Mouse (Mus musculus) liver, adult 2 months (tissue): ENCODE data around the gene Elf2. TPM values are rescaled to one million over a fixed set of nuclear protein-coding genes. Genes with fewer than 3 reads are reported as not detected.

Experiments
- DNase-seq: peaks from one replicate; pipeline ENCODE4 v3.0.0-alpha.2; 2011; ENCODE audit warnings: low read depth, low spot score; ENCODE audit errors: extremely low read depth
- H3K27ac ChIP-seq: fragments of 200-500 bp; replicated peaks from 2 replicates; pipeline ENCODE4 v1.5.1; 2012; ENCODE audit warnings: low read depth, mild to moderate bottlenecking, control low read depth, inconsistent platforms, low read length; ENCODE audit not compliant: insufficient read depth
- H3K27me3 ChIP-seq: fragments of 200-500 bp; 2 replicates; pipeline ENCODE4 v1.6.1; 2012; ENCODE audit warnings: mild to moderate bottlenecking, moderate library complexity, low read length, inconsistent platforms; ENCODE audit not compliant: control insufficient read depth, insufficient read depth
- H3K36me3 ChIP-seq: fragments of 200-500 bp; 2 replicates; pipeline ENCODE4 v1.6.1; 2012; ENCODE audit warnings: low read length, inconsistent platforms; ENCODE audit not compliant: control insufficient read depth, insufficient read depth
- H3K4me1 ChIP-seq: fragments of 200-500 bp; 2 replicates; pipeline ENCODE4 v1.6.1; 2011; ENCODE audit warnings: low read length; ENCODE audit not compliant: control insufficient read depth, insufficient read depth
- H3K4me3 ChIP-seq: fragments of 200-500 bp; 2 replicates; pipeline ENCODE4 v1.5.1; 2011; ENCODE audit warnings: low read depth, mild to moderate bottlenecking, control low read depth, low read length, moderate library complexity; ENCODE audit not compliant: insufficient read depth
- H3K79me2 ChIP-seq: fragments of 200-500 bp; 2 replicates; pipeline ENCODE4 v1.6.1; 2012; ENCODE audit warnings: inconsistent platforms, mild to moderate bottlenecking, low read length, moderate library complexity; ENCODE audit not compliant: control insufficient read depth, insufficient read depth
- H3K9ac ChIP-seq: fragments of 200-500 bp; 2 replicates; pipeline ENCODE4 v1.6.1; 2012; ENCODE audit warnings: low read depth, mild to moderate bottlenecking, control low read depth, inconsistent platforms, low read length
- CTCF ChIP-seq: fragments of 200-500 bp; IDR thresholded peaks from 2 replicates; pipeline ENCODE4 v1.5.1; 2011; ENCODE audit warnings: low read depth, low read length, control low read depth
- POLR2A ChIP-seq: fragments of 200-500 bp; IDR thresholded peaks from 2 replicates; pipeline ENCODE4 v1.6.1; 2011; ENCODE audit warnings: low read length, control low read depth; ENCODE audit not compliant: insufficient read depth; ENCODE audit errors: extremely low read depth
- WGBS: fragments of 180-500 bp; shearing (Covaris S2); methylation state at CpG from one replicate; pipeline ENCODE4 v1.1.7; 2018; 5-methylcytosine and 5-hydroxymethylcytosine counted together
- polyA plus RNA-seq: library from polyadenylated mRNA; depleted of rRNA; stranded (reverse); fragments of >200 nt; gene quantifications from 2 replicates; pipeline ENCODE4 v1.2.3, GENCODE M21; 2012
- total RNA-seq: library from RNA; depleted of rRNA; stranded (reverse); fragments of >200 nt; gene quantifications from 2 replicates; pipeline ENCODE4 v1.2.3, GENCODE M21; 2014

Gene Elf2
- total and polyA plus RNA-seq, 2 experiments, result 14.0 to 23.8 TPM

DNA sequence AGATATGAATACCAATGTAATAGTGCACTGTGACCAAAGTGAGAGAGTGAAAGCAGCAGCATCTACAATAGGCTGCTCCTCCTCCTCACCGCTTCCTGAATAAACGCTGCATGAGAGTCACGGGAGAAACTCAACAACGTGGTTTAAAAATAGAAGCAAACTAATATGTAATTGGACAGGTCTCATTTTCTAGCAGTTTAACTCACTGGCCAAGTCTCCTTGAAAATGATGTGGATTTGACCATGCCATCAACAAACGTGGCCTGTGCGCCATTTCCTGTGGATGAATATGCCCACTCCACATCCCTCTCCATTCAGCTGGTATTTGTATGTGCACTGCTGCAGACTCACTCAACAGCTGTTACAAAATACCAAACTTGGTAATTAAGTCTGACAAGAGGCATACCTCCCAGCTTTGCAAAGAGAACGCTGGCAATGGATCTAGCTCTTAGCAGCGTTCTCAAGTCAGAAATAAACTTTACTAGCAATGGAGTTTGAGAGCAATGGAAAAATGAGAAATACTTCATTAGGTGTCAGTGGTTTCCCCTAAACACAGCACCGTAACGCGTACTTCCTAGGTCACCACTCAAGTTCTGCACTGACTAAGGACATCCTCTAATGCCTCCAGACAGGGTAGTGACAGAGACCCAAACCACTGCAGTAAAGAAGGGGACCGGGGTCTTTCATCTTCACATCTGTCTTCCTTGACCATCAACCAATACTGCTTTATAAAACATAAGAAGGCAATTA is 70.2 kb downstream of the Elf2 start:
- TF ChIP-seq CTCF (no peak), POLR2A (no peak)
- H3K4me1 ChIP-seq, result peaks cover 2% of the 10 kb centered on the region; the same call in 1 of the 2 replicates
- no peak for DNase-seq
- peaks cover 7% of the 10 kb centered on the region for H3K36me3 ChIP-seq
- no peaks in the 10 kb centered on the region for H3K27me3 ChIP-seq
- H3K9ac ChIP-seq, result no peak overlapping the region
- no peak overlapping the region for H3K27ac ChIP-seq
- H3K4me3 ChIP-seq, result no peak overlapping the region
- WGBS, result 62% methylated on average over 12 of the region's 12 CpGs
- H3K79me2 ChIP-seq, result peaks cover 27% of the 10 kb centered on the region

DNA sequence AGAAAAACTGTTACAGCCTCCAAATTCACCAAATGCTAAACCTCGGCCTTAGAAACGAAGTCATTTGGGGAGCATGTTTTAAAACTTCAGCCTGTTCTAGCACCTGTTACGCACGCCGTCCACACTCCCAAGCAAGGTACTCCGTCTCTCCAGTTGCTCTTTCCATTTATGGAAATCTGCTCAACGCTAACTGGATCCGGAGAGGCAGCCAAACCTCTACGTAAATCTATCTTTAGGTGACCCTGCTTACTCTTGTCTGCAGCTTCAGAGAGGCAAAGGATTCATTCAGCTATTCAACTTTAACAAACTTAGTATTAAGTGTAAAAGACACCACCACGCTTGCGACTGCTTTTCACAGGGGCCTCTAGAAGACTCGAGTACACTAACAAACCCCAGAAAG is 72.0 kb downstream of the Elf2 start:
- H3K79me2 ChIP-seq, result peaks cover 20% of the 10 kb centered on the region; the same call in 1 of the 2 replicates
- no peak overlapping the region for H3K27ac ChIP-seq
- H3K9ac ChIP-seq, result no peak overlapping the region
- TF ChIP-seq CTCF (no peak), POLR2A (no peak)
- H3K4me1 ChIP-seq, result no peaks in the 10 kb centered on the region
- H3K4me3 ChIP-seq, result no peak overlapping the region
- peaks cover 23% of the 10 kb centered on the region for H3K36me3 ChIP-seq
- H3K27me3 ChIP-seq, result no peaks in the 10 kb centered on the region
- no peak for DNase-seq
- 85% methylated on average over 12 of the region's 12 CpGs for WGBS

DNA sequence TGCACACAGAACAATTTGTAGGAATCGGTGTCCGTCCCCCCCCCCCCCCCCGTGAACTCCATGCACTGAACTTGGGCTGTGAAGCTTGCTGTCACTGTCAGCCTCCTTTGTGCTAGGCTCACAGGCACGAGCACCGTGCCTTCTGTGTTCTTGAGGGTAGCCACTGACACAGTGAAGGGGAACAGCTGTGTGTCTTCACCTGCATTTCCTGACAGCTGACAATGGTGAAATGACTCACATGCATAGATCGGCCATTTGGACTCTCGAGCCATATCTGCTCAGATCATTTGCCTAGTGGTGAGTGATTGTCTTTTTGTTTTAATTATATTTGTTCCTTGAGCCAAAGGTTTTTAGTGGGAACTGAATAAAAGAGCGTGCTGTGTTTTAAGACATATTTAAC is 77.5 kb downstream of the Elf2 start:
- Histone ChIP-seq H3K79me2 (peaks cover 3% of the 10 kb centered on the region; the same call in 1 of the 2 replicates), H3K9ac (no peak overlapping the region), H3K27me3 (no peaks in the 10 kb centered on the region), H3K36me3 (peaks cover 53% of the 10 kb centered on the region), H3K27ac (no peak overlapping the region), H3K4me1 (no peaks in the 10 kb centered on the region), H3K4me3 (no peak overlapping the region)
- DNase-seq, result no peak
- TF ChIP-seq POLR2A (no peak), CTCF (no peak)
- WGBS, result 85% methylated on average over 8 of the region's 8 CpGs

DNA sequence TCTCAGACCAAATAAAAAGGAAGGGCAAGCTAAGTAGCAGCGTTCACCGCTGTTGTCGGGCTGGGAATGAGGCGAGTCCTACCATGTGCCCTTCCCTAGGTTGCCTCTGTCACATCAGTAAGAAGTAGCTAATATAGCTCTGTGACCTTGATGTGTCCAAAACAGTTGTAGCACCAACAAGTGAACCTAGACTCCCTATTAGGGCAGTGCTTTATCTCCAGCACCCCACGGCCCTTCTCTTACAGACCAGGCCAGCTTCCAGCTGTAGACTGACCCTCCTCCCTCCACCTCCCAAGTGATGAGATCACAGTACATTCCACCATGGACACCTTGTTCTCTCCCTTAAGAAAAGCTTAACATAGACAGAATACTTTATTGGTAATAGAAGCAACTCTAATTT is 82.4 kb downstream of the Elf2 start:
- WGBS, result 91% methylated on average over 5 of the region's 5 CpGs
- TF ChIP-seq POLR2A (no peak), CTCF (no peak)

DNA sequence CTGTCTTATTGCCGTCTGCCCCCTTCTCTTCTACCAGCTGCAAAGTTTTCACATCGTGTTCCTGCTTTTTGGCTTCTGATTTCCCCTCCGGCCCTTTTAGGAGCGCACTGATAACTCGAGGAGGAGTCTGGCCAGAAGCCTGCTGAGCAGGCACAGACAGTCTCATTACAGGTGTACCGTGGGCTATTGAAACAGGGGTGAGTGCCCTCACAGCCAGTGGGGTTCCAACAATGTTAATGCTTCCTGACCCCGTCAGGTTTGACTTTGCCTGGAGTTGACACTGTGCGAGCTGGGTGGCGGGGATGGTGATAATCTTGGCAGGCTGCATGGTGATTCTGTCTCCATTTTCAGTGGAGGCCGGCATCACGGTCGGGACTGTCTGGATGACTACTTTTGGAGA is 84.0 kb downstream of the Elf2 start:
- Histone ChIP-seq H3K4me3 (no peak overlapping the region), H3K27me3 (no peaks in the 10 kb centered on the region), H3K9ac (no peak overlapping the region), H3K79me2 (no peaks in the 10 kb centered on the region), H3K36me3 (peaks cover 48% of the 10 kb centered on the region), H3K27ac (no peak overlapping the region), H3K4me1 (peaks cover 2% of the 10 kb centered on the region)
- TF ChIP-seq POLR2A (no peak), CTCF (no peak)
- WGBS, result 63% methylated on average over 12 of the region's 12 CpGs
- no peak for DNase-seq

More for the DNA sequence above, 82.4 kb downstream of the Elf2 start:
- Histone ChIP-seq H3K27ac (no peak overlapping the region), H3K36me3 (peaks cover 52% of the 10 kb centered on the region), H3K9ac (no peak overlapping the region), H3K4me3 (no peak overlapping the region), H3K27me3 (no peaks in the 10 kb centered on the region), H3K79me2 (no peaks in the 10 kb centered on the region), H3K4me1 (peaks cover 2% of the 10 kb centered on the region; the same call in 1 of the 2 replicates)
- DNase-seq, result no peak

DNA sequence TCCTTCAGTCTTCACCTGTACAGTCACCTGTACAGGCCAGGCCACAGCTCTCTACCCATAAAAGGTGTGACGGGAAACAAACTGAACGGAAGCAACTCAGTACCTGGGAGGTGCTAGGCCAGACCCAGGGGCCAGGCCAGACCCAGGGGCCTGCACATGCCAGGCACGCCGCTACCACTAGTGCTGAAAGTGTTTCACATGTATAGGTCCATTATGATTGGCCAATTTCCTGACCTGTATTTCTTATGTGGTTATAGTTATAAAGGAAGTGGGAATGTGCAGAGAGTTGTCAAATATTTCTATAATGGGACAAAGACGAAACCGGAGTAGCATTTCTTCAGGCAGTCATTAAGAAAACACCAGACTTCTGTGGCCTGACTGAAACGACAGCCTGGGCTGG is 85.7 kb downstream of the Elf2 start:
- no peak overlapping the region for H3K4me3 ChIP-seq
- H3K27me3 ChIP-seq, result no peaks in the 10 kb centered on the region
- DNase-seq, result no peak
- 88% methylated on average over 7 of the region's 7 CpGs for WGBS
- H3K79me2 ChIP-seq, result no peaks in the 10 kb centered on the region
- H3K9ac ChIP-seq, result no peak overlapping the region
- TF ChIP-seq POLR2A, result no peak
- TF ChIP-seq CTCF, result no peak
- no peak overlapping the region for H3K27ac ChIP-seq
- peaks cover 46% of the 10 kb centered on the region for H3K36me3 ChIP-seq
- peaks cover 2% of the 10 kb centered on the region for H3K4me1 ChIP-seq
